Mouse (Mus musculus): Measurements from ENCODE around the gene Crhbp. TPM values are rescaled to one million over a fixed set of nuclear protein-coding genes. Genes with fewer than 3 reads are reported as not detected.

Gene Crhbp
- polyA plus RNA-seq (2012; rRNA removed), result 0.06 TPM in 1 of 2 replicates, not detected in the other

GRCm38 (mm10) chr13:95444824-95445223, at the start of gene Crhbp:
Crhbp (minus strand) TSS chr13:95444924.

GRCm38 (mm10) chr13:95478671-95479413, 34.1 kb upstream of the Crhbp start, which contains the start of gene S100z:
S100z (minus strand) TSS chr13:95478721.

Other genes starting within 250 kb of the Crhbp start
- 7.1 and 7.4 TPM in 2 replicates for gene Pde8b, start 194.6 kb downstream of the Crhbp start, polyA plus RNA-seq (2012; rRNA removed)
- 23.0 and 25.8 TPM in 2 replicates for gene Zbed3, start 121.3 kb downstream of the Crhbp start, polyA plus RNA-seq (2012; rRNA removed)
- 19.6 and 21.0 TPM in 2 replicates for gene Aggf1, start 69.6 kb downstream of the Crhbp start, polyA plus RNA-seq (2012; rRNA removed)
- 0.64 TPM in 1 of 2 replicates, not detected in the other for gene S100z, start 33.8 kb upstream of the Crhbp start, polyA plus RNA-seq (2012; rRNA removed)
- gene F2rl1, start 80.3 kb upstream of the Crhbp start, polyA plus RNA-seq (2012; rRNA removed), result 46.8 and 48.4 TPM in 2 replicates
- gene F2r, start 173.6 kb upstream of the Crhbp start, polyA plus RNA-seq (2012; rRNA removed), result 21.1 and 24.2 TPM in 2 replicates